Mouse (Mus musculus) C2C12 (cell line): ENCODE measurements around the gene Smr3a. TPM values are rescaled to one million over a fixed set of nuclear protein-coding genes. Genes with fewer than 3 reads are reported as not detected.

Experiments used
- H3K27me3 ChIP-seq: one replicate; pipeline ENCODE4 v1.6.1; 2011; ENCODE audit not compliant: control insufficient read depth, insufficient read depth, insufficient read length
- H3K36me3 ChIP-seq: one replicate; pipeline ENCODE4 v1.6.1; 2011; ENCODE audit not compliant: control insufficient read depth, insufficient read depth
- H3K4me3 ChIP-seq: one replicate; pipeline ENCODE4 v1.5.1; 2011; ENCODE audit warnings: mild to moderate bottlenecking, control low read depth; ENCODE audit not compliant: poor library complexity, insufficient read depth, severe bottlenecking
- H3K79me2 ChIP-seq: one replicate; pipeline ENCODE4 v1.6.1; 2011; ENCODE audit not compliant: control insufficient read depth, insufficient read depth
- H3K79me3 ChIP-seq: one replicate; pipeline ENCODE4 v1.6.1; 2011; ENCODE audit warnings: low read depth, control low read depth
- H3ac ChIP-seq: one replicate; pipeline ENCODE3; 2011; ENCODE audit warnings: low read depth; ENCODE audit not compliant: control insufficient read depth, insufficient read length
- CEBPB ChIP-seq: IDR thresholded peaks from one replicate; pipeline ENCODE4 v1.6.1; 2011; ENCODE audit warnings: low read depth, mild to moderate bottlenecking, control low read depth, moderate library complexity
- CTCF ChIP-seq: IDR thresholded peaks from one replicate; pipeline ENCODE4 v1.5.1; 2011; ENCODE audit not compliant: control insufficient read depth, insufficient read depth, insufficient read length
- FOSL1 ChIP-seq: IDR thresholded peaks from one replicate; pipeline ENCODE4 v1.8.0; 2011; ENCODE audit warnings: mild to moderate bottlenecking, low read length; ENCODE audit not compliant: poor library complexity, insufficient read depth, severe bottlenecking
- MAX ChIP-seq: IDR thresholded peaks from one replicate; pipeline ENCODE4 v1.6.1; 2011; ENCODE audit warnings: mild to moderate bottlenecking, control low read depth
- MYOD1 ChIP-seq: IDR thresholded peaks from one replicate; pipeline ENCODE4 v1.6.1; 2011; ENCODE audit warnings: low read depth; ENCODE audit not compliant: control insufficient read depth, insufficient read length
- MYOG ChIP-seq: IDR thresholded peaks from one replicate; pipeline ENCODE4 v1.6.1; 2011; ENCODE audit not compliant: control insufficient read depth, insufficient read length; ENCODE audit errors: extremely low read depth
- USF1 ChIP-seq: IDR thresholded peaks from one replicate; pipeline ENCODE4 v1.6.1; 2011; ENCODE audit warnings: low read depth, mild to moderate bottlenecking, control low read depth, moderate library complexity
- long read RNA-seq, 2 experiments: library from polyadenylated mRNA; unstranded; transcript quantifications; one replicate each; pipeline ENCODE4 v2.0.0; 2019 to 2020
- polyA plus RNA-seq: library from polyadenylated mRNA; unstranded; fragments of >200 nt; fragmentation: generic; extraction: Trizol; gene quantifications from one replicate; pipeline ENCODE4 v1.2.1, GENCODE M21; 2012; ENCODE audit warnings: missing spikeins

Smr3a gene
- polyA plus RNA-seq, result not detected
- long read RNA-seq, experiment 1, result 0 reads
- long read RNA-seq, experiment 2, result 0 reads

DNA sequence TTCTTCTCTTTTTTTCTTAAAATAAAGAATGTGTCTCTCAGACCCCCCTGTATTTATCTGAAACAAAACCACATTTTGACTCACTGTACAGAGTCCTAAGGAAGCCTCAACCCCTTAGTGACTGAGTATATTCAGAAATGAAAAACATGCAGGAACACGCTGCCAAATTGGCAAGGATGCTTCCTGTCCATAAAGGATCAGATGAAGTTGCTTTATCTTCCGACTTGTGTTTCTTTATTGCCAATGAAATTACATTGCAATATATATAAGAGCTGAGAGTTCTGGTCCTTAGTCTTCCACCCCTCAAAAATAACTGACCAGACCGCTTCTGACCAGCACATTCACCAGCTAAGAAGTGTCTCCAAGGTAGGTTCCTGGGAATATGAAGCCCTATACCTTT, at the start of gene Smr3a:
TSS of gene Smr3a (plus strand) at position 301 of the 400 bp plus-strand sequence.
- Histone ChIP-seq H3K4me3 (no peak within 1 kb of the TSS), H3K27me3 (no peaks in the 10 kb centered on the region), H3K79me3 (no peaks in the 10 kb centered on the region), H3K79me2 (no peaks in the 10 kb centered on the region), H3K36me3 (no peaks in the 10 kb centered on the region), H3ac (no peak within 1 kb of the TSS)
- TF ChIP-seq CEBPB, result no peak
- no peak for TF ChIP-seq MYOG
- TF ChIP-seq USF1, result no peak
- no peak for TF ChIP-seq FOSL1
- no peak for TF ChIP-seq CTCF
- no peak for TF ChIP-seq MAX
- no peak for TF ChIP-seq MYOD1

GRCm38 (mm10) chr5:87969201-87969600, 33.1 kb upstream of the Smr3a start, which contains the start of the genes 2310003L06Rik and Gm28434:
Gene 2310003L06Rik, plus strand, starts transcription at chr5:87969459.
Gene Gm28434, plus strand, starts transcription at chr5:87969517.
- Histone ChIP-seq H3K79me3 (no peaks in the 10 kb centered on the region), H3K27me3 (no peaks in the 10 kb centered on the region), H3K4me3 (no peak within 1 kb of the TSS), H3ac (no peak within 1 kb of the TSS), H3K36me3 (no peaks in the 10 kb centered on the region), H3K79me2 (no peaks in the 10 kb centered on the region)
- no peak for TF ChIP-seq USF1
- no peak for TF ChIP-seq CTCF

- Histone ChIP-seq H3K36me3 (no peaks in the 10 kb centered on the region), H3K79me2 (no peaks in the 10 kb centered on the region), H3ac (no peak within 1 kb of the TSS), H3K4me3 (no peak within 1 kb of the TSS), H3K79me3 (no peaks in the 10 kb centered on the region), H3K27me3 (no peaks in the 10 kb centered on the region)
- TF ChIP-seq MYOD1, result no peak
- no peak for TF ChIP-seq USF1
- TF ChIP-seq FOSL1, result no peak
- TF ChIP-seq CTCF, result no peak
- no peak for TF ChIP-seq MYOG
- TF ChIP-seq CEBPB, result no peak
- no peak for TF ChIP-seq MAX
Measured at GRCm38 (mm10) chr5:87979139-87979538, 23.2 kb upstream of the Smr3a start, which contains the start of gene Cabs1. Gene Cabs1, plus strand, starts transcription at chr5:87979439.

DNA sequence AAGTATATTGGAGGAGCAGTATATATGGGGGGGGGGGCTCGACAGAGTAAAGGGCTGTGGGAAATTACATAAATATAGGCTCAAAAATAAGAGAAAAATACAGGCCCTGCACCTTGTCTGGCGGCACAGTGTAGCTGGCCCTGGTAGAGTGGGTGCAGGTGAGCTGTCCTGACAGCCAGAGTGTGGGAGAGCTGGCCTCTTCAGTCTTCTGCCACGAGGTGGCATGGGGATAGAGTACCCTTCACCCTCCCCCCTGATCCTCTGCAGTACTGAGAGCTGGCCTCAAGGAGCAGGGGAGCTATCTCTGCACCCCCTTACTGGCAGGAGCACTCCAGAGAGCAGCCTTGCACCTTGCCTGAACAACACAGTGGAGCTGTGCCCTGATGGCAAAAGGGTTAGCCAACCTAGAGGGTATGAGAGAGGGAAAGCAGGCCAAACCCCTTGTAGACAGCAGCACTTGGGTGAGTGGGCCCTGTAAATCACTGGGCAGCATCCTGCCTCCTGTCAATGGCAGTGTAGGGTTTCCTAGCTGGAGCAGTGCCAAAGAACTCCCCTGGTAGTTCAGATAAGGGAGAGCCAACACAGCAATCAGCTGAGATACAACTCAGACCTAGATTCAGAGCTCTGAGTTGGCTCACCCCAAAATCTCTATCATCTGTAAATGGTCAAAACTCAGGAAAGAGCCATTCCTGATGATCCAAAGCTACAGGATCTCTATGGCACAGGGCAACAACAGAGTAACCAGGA, 19.7 kb upstream of the Smr3a start:
- no peaks in the 10 kb centered on the region for H3K27me3 ChIP-seq
- no peak overlapping the region for H3K4me3 ChIP-seq
- H3K79me2 ChIP-seq, result no peaks in the 10 kb centered on the region
- H3K36me3 ChIP-seq, result no peaks in the 10 kb centered on the region
- H3ac ChIP-seq, result no peak overlapping the region
- TF ChIP-seq MYOD1, result no peak
- TF ChIP-seq MAX, result no peak
- no peak for TF ChIP-seq MYOG
- no peak for TF ChIP-seq FOSL1
- no peak for TF ChIP-seq CTCF
- TF ChIP-seq CEBPB, result no peak
- TF ChIP-seq USF1, result no peak
- no peaks in the 10 kb centered on the region for H3K79me3 ChIP-seq

- no peak for TF ChIP-seq CEBPB
- TF ChIP-seq MYOG, result no peak
- no peak for TF ChIP-seq USF1
- TF ChIP-seq MYOD1, result no peak
- TF ChIP-seq FOSL1, result no peak
- TF ChIP-seq MAX, result no peak
- TF ChIP-seq CTCF, result no peak
- Histone ChIP-seq H3K79me3 (no peaks in the 10 kb centered on the region), H3K36me3 (no peaks in the 10 kb centered on the region), H3K27me3 (no peaks in the 10 kb centered on the region), H3K79me2 (no peaks in the 10 kb centered on the region), H3ac (no peak overlapping the region), H3K4me3 (no peak overlapping the region)
Measured at GRCm38 (mm10) chr5:88005241-88005640, 2.9 kb downstream of the Smr3a start.

Other genes starting within 250 kb of the Smr3a start
- not detected for gene Csn1s2a, start 228.0 kb upstream of the Smr3a start, polyA plus RNA-seq
- not detected for gene Csn1s2b, start 194.5 kb upstream of the Smr3a start, polyA plus RNA-seq
- gene Prr27, start 176.9 kb upstream of the Smr3a start, polyA plus RNA-seq, result not detected
- not detected for gene Odam, start 117.5 kb upstream of the Smr3a start, polyA plus RNA-seq
- 0.83 TPM for gene Csn3, start 77.0 kb upstream of the Smr3a start, polyA plus RNA-seq
- gene 2310003L06Rik, start 33.1 kb upstream of the Smr3a start, polyA plus RNA-seq, result not detected
- not detected for gene Gm28434, start 33.0 kb upstream of the Smr3a start, polyA plus RNA-seq
- gene Cabs1, start 23.1 kb upstream of the Smr3a start, polyA plus RNA-seq, result not detected
- gene Smr2, start 84.0 kb downstream of the Smr3a start, polyA plus RNA-seq, result not detected
- gene Gm11116, start 109.0 kb downstream of the Smr3a start, polyA plus RNA-seq, result not detected
- gene Gm11115, start 151.6 kb downstream of the Smr3a start, polyA plus RNA-seq, result not detected